Mouse (Mus musculus) liver, postnatal 0 days (tissue): Measurements from ENCODE around the gene Hmgb3. TPM values are rescaled to one million over a fixed set of nuclear protein-coding genes. Genes with fewer than 3 reads are reported as not detected.
"Not testable (repeated sequence)": the region's sequence is repeated elsewhere in the genome, so short reads cannot be mapped to it uniquely, and the experiment has no call there.

Experiments
- ATAC-seq: fragments of 200-750 bp; cut with Nextera tagmentation; 2 replicates; pipeline ENCODE4 v1.8.0; 2017; ENCODE audit warnings: mild to moderate bottlenecking, moderate library complexity
- DNase-seq: peaks from one replicate; pipeline ENCODE4 v3.0.0-alpha.2; 2016
- H3K27ac ChIP-seq: fragments of 300-500 bp; sonication (generic); 2 replicates; pipeline ENCODE4 v1.5.1; 2014; ENCODE audit warnings: antibody characterized with exemption, moderate library complexity, mild to moderate bottlenecking, low read depth
- H3K27me3 ChIP-seq: fragments of 300-500 bp; sonication (generic); 2 replicates; pipeline ENCODE4 v1.6.1; 2014; ENCODE audit warnings: low read length, control low read depth, mixed read lengths; ENCODE audit not compliant: insufficient read depth
- H3K36me3 ChIP-seq: fragments of 300-500 bp; sonication (generic); replicated peaks from 2 replicates; pipeline ENCODE4 v1.6.1; 2014; ENCODE audit warnings: mild to moderate bottlenecking, control low read depth, low read length, moderate library complexity, mixed read lengths; ENCODE audit not compliant: insufficient read depth
- H3K4me1 ChIP-seq: fragments of 300-500 bp; sonication (generic); 2 replicates; pipeline ENCODE4 v1.6.1; 2014; ENCODE audit warnings: antibody characterized with exemption, mild to moderate bottlenecking, control low read depth; ENCODE audit not compliant: insufficient read depth
- H3K4me2 ChIP-seq: fragments of 300-500 bp; sonication (generic); 2 replicates; pipeline ENCODE4 v1.6.1; 2014; ENCODE audit warnings: low read depth, mild to moderate bottlenecking, low read length, moderate library complexity, mixed read lengths
- H3K4me3 ChIP-seq: fragments of 300-500 bp; sonication (generic); 2 replicates; pipeline ENCODE4 v1.5.1; 2014; ENCODE audit warnings: low read depth, low read length
- H3K9ac ChIP-seq: fragments of 300-500 bp; sonication (generic); replicated peaks from 2 replicates; pipeline ENCODE4 v1.6.1; 2014; ENCODE audit warnings: mild to moderate bottlenecking, moderate library complexity
- H3K9me3 ChIP-seq: fragments of 300-500 bp; sonication (generic); 2 replicates; pipeline ENCODE4 v1.6.1; 2016; ENCODE audit warnings: mild to moderate bottlenecking, control low read depth, low read length, mixed read lengths
- CTCF ChIP-seq: sonication (generic); IDR thresholded peaks from 2 replicates; pipeline ENCODE4 v1.5.1; 2016; ENCODE audit warnings: antibody characterized with exemption, low read depth
- EP300 ChIP-seq: IDR thresholded peaks from 2 replicates; pipeline ENCODE4 v1.6.1; 2016; ENCODE audit warnings: antibody characterized with exemption, low read depth, mild to moderate bottlenecking
- WGBS: fragments of 180-500 bp; shearing (Covaris S2); extraction: QIAGEN DNeasy Blood & Tissue Kit; methylation state at CpG from one replicate; pipeline ENCODE4 v1.1.7; 2014; ENCODE audit not compliant: insufficient replicate concordance; 5-methylcytosine and 5-hydroxymethylcytosine counted together
- polyA plus RNA-seq: library from polyadenylated mRNA; unstranded; fragments of >200 nt; fragmentation: Nextera tagmentation; extraction: Ambion mirVana; gene quantifications from 2 replicates; pipeline ENCODE4 v1.2.1, GENCODE M21; 2015

Gene Hmgb3
- 80.3 and 91.7 TPM in 2 replicates for polyA plus RNA-seq

- Histone ChIP-seq H3K27me3 (no peaks in the 10 kb centered on the region), H3K9me3 (no peaks in the 10 kb centered on the region), H3K4me1 (peaks cover 2% of the 10 kb centered on the region; the same call in 1 of the 2 replicates), H3K4me2 (peak within 1 kb of the TSS; percentile 81), H3K27ac (peak within 1 kb of the TSS; percentile 79), H3K36me3 (no peaks in the 10 kb centered on the region; the same call in 1 of the 2 replicates), H3K9ac (peak within 1 kb of the TSS; percentile 90), H3K4me3 (peak within 1 kb of the TSS; percentile 86)
- TF ChIP-seq EP300, result no peak
- TF ChIP-seq CTCF, result no peak
- peak; percentile 95 for ATAC-seq
- DNase-seq, result peak; percentile 87
- 25% methylated on average over 56 of the region's 59 CpGs for WGBS
Measured at GRCm38 (mm10) chrX:71555415-71556114, at the start of gene Hmgb3. Hmgb3 (plus strand) TSS chrX:71555918.

DNA sequence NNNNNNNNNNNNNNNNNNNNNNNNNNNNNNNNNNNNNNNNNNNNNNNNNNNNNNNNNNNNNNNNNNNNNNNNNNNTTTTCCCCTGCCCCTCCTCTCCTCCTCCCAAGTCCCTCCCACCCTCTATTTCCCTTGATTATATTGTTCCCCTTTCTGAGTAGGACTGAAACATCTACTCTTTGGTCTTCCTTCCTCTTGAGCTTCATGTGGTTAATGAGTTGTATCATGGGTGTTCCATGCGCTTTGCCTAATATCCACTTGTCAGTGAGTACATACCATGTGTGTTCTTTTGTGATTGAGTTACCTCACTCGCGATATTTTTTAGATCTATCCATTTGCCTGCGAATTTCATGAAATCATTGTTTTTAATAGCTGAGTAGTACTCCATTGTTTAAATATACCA is 49.1 kb upstream of the Hmgb3 start:
- H3K36me3 ChIP-seq, ATAC-seq, H3K4me2 ChIP-seq, H3K4me1 ChIP-seq, DNase-seq, H3K9ac ChIP-seq, H3K27ac ChIP-seq, H3K27me3 ChIP-seq, H3K4me3 ChIP-seq, H3K9me3 ChIP-seq: not testable (repeated sequence)
- 83% methylated on average over 4 of the region's 4 CpGs for WGBS

DNA sequence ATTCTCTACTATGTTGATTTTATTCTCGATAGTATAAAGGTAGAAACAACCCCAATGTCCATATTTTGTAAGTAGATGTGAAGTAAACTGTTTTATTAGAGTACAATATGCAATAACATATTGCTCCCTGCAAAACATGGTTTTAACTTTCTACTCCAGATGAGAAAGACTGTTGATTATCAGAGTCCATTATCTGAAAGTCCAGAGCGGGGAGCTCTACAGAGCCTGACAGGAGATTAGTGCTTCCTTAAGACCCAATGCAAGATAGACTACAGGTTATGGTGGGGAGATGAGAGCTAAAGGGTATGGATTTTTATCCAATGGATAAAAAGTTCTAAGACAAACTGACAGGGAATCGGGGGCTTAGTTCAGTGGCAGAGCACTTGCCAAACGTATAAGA is 36.5 kb upstream of the Hmgb3 start:
- DNase-seq, result no peak
- Histone ChIP-seq H3K9ac (no peak overlapping the region), H3K36me3 (no peaks in the 10 kb centered on the region), H3K27me3 (0 out of 2 replicates have a peak, but pooled peaks cover 3% of the 10 kb centered on the region), H3K4me2 (no peak overlapping the region), H3K4me1 (no peaks in the 10 kb centered on the region), H3K9me3 (no peaks in the 10 kb centered on the region), H3K27ac (no peak overlapping the region), H3K4me3 (no peak overlapping the region)
- no peak for ATAC-seq
- WGBS, result 60% methylated on average over 4 of the region's 4 CpGs
- TF ChIP-seq CTCF (no peak), EP300 (peak; percentile 47; the same call in 1 of the 2 replicates)

- Histone ChIP-seq H3K4me2 (no peak overlapping the region), H3K9ac (no peak overlapping the region), H3K36me3 (no peaks in the 10 kb centered on the region), H3K4me1 (no peaks in the 10 kb centered on the region), H3K9me3 (no peaks in the 10 kb centered on the region), H3K27me3 (0 out of 2 replicates have a peak, but pooled peaks cover 3% of the 10 kb centered on the region), H3K27ac (no peak overlapping the region), H3K4me3 (no peak overlapping the region)
- 88% methylated on average over 3 of the region's 3 CpGs for WGBS
- DNase-seq (no peak), ATAC-seq (no peak)
- TF ChIP-seq EP300 (no peak), CTCF (no peak)
Measured at GRCm38 (mm10) chrX:71522889-71523288, 32.8 kb upstream of the Hmgb3 start.

DNA sequence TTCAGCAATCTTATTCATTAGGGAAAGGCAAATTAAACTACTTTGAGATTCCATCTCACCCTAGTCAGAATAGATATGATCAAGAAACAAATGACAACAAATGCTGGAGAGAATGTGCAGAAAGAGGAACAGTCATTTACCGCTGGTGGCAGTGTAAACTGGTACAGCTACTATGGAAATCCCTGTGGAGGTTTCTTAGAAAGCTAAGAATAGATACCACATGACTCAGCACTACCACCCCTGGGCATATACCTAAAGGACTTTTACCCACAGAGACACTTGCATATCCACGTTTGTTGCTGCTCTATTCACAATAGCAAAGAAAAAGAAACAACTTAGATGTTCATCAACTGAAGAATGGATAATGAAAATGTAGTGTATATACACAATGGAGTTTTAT is 31.4 kb upstream of the Hmgb3 start:
- H3K9ac ChIP-seq, result no peak overlapping the region
- 49% methylated on average over 2 of the region's 2 CpGs for WGBS

GRCm38 (mm10) chrX:71525593-71526299 is 30.0 kb upstream of the Hmgb3 start:
- H3K9me3 ChIP-seq, result no peaks in the 10 kb centered on the region
- no peak overlapping the region for H3K9ac ChIP-seq
- no peak overlapping the region for H3K27ac ChIP-seq
- 28% methylated on average over 3 of the region's 3 CpGs for WGBS
- no peak for ATAC-seq
- 0 out of 2 replicates have a peak, but pooled peaks cover 3% of the 10 kb centered on the region for H3K27me3 ChIP-seq
- H3K4me3 ChIP-seq, result no peak overlapping the region
- H3K4me2 ChIP-seq, result no peak overlapping the region
- no peaks in the 10 kb centered on the region for H3K4me1 ChIP-seq
- TF ChIP-seq EP300 (no peak), CTCF (no peak)
- no peak for DNase-seq
- no peaks in the 10 kb centered on the region for H3K36me3 ChIP-seq

More for the DNA sequence above, 31.4 kb upstream of the Hmgb3 start:
- Histone ChIP-seq H3K27ac (no peak overlapping the region), H3K4me2 (no peak overlapping the region), H3K27me3 (0 out of 2 replicates have a peak, but pooled peaks cover 3% of the 10 kb centered on the region), H3K4me3 (no peak overlapping the region), H3K36me3 (no peaks in the 10 kb centered on the region), H3K9me3 (no peaks in the 10 kb centered on the region), H3K4me1 (no peaks in the 10 kb centered on the region)
- ATAC-seq, result no peak
- no peak for DNase-seq
- TF ChIP-seq EP300 (no peak), CTCF (no peak)
